Mouse (Mus musculus) common myeloid progenitor, adult 5-6 weeks (primary cell): Measurements from ENCODE around the gene Igtp. TPM values are rescaled to one million over a fixed set of nuclear protein-coding genes. Genes with fewer than 3 reads are reported as not detected.
"Not testable (repeated sequence)": the region's sequence is repeated elsewhere in the genome, so short reads cannot be mapped to it uniquely, and the experiment has no call there.

Source experiments
- ATAC-seq: replicated peaks from 2 replicates; pipeline ENCODE4 v1.8.0; 2016; ENCODE audit warnings: low read depth, mild to moderate bottlenecking, moderate TSS enrichment, inconsistent platforms; ENCODE audit not compliant: poor library complexity, severe bottlenecking
- total RNA-seq: library from RNA; stranded (forward); fragments of 200-1000, 187-1606 nt; gene quantifications from 2 replicates; pipeline ENCODE4 v1.2.3, GENCODE M21; 2017

Igtp gene
- 15.2 and 15.4 TPM in 2 replicates for total RNA-seq

DNA sequence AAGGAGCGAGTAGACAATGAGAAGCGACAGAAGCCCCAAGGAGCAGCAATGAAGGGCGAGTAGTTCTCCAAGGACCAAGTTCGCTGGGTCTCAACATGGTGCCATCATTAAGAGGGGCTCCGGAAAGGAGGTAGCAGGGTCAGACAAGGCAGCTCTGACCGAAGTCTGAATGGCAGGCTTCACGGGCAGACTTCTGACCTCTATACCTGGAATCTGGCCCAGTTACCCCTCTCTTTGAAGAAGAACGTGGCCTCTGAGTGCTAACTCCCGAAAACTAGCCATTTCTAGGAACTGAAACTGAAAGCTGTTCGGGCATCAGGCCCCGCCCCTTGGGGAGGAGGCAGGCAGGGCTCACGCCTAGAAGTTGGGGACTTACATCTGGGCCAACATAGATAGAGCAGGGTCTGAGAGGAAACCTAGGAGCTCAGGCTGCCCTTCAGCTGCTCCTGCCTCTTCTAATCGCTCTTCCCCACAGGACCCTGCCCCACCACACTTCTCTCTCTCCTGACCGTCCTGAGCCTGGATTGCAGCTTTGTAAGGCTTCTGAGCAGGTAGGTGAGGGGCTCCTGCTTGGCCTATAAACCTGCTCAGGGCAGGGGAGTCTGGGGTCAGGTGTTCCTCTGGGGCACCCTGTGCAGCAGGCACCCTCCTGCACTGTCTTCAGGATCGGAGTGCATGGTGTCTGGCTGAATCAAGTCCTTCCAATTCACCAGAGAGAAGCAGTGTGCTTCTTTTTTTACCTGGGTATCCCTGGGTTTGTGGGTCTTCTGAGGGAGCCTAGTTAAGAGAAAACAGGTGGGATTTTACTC is at the start of gene Igtp, which contains the start of gene Irgm2:
Gene Igtp, plus strand, starts transcription at position 328 of the 809 bp plus-strand sequence.
Gene Irgm2, plus strand, starts transcription at position 390 of the 809 bp plus-strand sequence.
- peak; percentile 98 for ATAC-seq

DNA sequence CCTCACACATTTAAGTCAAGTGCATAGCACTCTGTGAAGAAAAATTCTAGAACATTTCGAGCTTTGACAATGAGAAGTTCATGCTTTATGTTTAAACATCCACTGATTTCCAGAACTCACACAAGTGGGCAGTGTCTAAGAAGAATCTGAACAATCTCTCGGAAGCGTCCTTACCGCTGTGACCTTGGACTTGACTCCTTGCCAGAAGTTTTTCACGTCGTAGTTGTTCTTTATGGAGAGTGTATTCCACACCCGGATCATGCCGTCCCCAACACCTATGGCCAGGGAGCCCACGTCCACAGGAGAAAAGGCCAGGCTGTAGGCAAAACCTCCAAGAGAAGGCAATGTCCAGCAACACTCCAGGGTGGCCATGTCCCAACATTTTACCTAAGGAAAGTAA is 43.9 kb upstream of the Igtp start:
- no peak for ATAC-seq

DNA sequence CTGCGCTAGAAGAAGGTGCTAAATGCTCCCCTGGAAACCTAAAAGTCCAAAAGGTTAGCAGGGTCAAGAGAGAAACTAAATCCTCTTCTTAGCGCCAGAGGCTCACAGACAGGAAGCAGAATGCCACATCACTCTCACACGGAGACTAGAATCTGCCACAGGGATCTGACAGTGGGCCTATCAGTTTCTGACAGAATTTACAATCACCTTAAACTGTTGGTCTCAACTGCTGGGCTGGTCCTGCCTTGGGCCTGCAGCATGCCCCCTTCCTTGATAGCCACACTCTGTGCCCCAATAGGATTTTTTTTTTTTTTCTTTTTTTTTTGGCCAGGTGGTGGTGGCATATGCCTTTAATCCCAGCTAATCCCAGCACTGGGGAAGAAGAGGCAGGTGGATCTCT is 42.5 kb upstream of the Igtp start:
- no peak for ATAC-seq

DNA sequence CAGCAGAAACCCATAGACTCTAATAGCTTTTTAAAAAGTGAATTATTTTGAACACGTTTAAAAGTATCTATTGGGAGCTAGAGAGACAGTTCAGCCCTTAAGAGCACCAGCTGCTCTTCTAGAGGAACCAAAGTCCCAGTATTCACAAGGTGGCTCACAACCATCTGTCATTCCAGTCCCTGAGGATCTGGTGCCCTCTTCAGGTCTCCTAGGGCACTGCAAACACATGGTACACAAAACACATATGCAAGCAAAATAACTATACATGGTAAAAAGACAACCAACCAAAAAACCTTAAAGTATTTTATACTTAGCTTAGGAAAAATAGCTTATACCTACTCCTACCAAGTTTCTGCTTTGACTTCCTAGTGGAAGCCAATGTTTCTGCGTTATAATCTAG is 34.3 kb upstream of the Igtp start:
- no peak for ATAC-seq

DNA sequence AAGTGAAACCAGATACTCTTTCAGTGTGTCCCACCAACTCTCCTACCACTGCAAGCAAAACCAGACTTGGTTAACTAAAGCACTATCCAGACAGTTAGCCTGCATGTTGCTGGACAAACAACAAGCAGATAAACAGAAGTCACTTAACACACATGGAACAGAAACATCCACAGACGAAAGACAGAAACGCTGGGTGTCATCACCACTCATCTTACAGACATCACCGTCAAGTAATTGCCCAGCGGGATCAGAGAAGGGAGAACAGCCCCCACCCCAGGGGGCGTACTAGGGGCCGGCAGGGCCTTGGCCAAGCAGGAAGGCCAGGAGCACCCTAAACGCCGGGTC is 31.6 kb upstream of the Igtp start:
- no peak for ATAC-seq

DNA sequence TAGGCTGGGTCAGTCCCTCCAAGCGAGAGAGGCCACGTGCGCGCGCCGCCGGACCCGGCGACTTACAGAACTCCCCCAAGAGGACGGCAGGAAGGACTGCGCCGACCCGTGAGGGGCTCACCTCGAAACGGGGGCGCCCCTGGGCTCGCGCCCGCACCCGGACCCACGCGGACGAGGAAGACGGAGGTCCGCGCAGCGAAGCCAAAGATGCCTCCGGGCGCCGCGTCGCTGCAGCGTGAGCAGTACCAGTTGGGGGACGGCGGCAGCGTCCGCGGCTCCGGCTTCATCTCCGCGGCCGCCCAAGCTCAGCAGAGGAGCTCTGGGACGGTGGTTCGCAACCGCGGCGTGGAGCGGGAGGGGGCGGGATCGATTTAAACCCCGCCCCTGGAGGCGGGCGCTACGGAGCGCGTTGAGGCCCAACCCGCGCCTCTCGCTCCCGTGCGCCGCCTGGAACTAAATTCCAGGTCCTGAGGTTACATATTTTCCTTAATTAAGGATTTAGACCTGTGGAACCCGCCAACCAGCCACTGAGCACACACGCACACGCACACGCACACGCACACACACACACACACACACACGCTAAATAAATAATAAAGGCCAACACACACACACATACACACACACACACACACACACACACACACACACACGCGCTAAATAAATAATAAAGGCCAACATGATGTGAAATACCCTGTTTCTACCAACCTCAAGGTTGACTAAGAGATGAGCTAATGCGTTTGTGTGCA is 31.0 kb upstream of the Igtp start, which contains the start of gene Gemin5:
Gene Gemin5, minus strand, starts transcription at position 373 of the 749 bp plus-strand sequence.
- peak; percentile 80 for ATAC-seq

DNA sequence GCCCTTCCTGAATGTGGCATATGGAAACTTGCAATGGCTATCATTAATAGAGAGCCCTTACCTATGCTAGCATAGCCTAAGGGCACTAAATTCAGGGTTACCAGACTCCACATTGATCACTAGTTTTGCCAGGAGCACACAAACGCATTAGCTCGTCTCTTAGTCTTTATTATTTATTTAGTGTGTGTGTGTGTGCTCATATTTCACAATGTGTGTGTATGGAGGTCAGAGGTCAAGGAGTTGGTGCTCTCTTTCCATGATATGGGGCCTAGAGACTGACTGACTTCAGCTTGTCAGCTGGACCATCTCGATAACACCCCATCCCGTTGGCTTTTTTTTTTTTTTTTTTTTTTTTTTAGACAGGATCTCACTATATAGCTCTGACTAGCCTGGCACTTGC is 29.7 kb upstream of the Igtp start:
- no peak for ATAC-seq

DNA sequence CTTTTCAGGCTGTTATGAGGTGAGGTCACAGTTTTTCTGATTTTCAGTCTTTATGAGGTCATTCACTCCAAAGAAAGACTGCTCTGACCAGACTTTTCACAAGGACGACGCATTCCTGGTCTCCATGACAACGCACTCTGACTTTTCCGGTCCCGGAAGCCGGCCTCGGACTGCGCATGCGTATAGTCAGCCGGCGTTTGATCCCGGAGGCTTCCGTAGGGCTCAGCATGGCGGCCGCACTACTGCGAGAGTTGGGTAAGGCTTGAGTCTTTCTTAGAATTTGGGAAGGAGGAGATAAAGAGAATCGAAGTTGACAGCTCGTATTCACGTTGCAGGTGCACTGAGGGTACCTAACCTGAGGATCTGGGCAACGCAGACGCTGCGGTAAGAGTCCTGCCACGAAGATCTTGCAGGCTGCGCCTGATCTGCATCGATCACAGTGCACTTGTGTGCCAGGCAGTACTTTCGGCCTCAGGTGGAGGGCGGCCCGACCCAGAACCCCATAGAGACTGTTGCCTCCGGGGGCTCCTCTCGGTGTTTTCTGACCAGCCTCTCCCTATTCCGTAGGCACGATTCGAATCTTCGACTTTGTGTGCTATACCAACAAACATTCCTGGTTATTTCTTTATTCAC is 27.8 kb upstream of the Igtp start, which contains the start of gene Mrpl22:
Gene Mrpl22, plus strand, starts transcription at position 203 of the 633 bp plus-strand sequence.
- peak; percentile 87 for ATAC-seq

DNA sequence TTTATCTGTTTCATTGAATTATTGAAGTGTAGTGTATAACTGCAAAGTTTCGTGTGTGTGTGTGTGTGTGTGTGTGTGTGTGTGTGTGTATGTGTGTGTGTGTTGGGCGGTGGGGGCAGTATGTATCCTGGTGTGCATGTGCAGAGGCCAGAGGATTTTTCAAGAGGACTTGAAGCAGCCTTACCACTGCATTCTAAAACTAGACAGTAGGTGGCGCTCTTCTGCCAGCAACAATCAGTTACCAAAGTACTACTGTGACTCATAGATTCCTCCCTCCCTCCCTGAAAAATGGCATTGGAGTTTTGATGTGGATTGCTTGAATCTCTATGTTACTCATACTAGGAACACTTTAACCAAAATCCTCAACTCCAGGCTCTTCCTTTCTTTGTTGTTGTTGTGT is 19.8 kb upstream of the Igtp start:
- ATAC-seq = peak; percentile 79

DNA sequence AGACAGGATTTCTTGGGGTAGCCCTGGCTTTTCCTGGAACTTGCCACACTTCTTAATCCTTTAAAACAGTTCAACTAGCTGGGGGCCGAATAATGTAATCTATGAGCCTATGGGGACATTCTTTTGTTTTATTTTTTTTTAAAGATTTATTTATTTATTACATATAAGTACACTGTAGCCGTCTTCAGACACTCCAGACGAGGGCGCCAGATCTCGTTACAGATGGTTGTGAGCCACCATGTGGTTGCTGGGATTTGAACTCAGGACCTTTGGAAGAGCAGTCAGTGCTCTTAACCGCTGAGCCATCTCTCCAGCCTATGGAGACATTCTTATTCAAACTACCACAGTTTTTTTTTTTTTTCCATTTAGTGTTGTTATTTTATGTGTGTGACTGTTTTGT is 19.4 kb upstream of the Igtp start:
- ATAC-seq = not testable (repeated sequence)

DNA sequence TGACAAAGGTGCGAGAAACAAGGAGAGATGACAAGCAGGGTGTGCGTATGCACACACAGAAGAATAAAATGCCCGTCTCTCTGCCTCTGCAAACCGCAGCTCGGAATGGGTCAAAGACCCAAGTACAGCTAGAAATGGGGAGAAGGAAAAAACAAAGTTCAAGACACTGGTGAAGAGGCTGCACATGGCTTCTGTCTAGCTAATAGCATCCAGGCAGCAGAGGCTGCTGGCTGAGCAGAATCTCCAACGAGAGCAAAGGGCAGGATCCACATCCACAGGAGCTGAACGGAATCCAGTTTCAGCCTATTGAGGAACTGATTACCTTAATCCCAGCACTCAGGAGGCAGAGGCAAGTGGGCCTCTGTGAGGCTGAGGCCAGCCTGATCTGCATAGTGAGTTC is 18.6 kb upstream of the Igtp start:
- ATAC-seq = no peak

DNA sequence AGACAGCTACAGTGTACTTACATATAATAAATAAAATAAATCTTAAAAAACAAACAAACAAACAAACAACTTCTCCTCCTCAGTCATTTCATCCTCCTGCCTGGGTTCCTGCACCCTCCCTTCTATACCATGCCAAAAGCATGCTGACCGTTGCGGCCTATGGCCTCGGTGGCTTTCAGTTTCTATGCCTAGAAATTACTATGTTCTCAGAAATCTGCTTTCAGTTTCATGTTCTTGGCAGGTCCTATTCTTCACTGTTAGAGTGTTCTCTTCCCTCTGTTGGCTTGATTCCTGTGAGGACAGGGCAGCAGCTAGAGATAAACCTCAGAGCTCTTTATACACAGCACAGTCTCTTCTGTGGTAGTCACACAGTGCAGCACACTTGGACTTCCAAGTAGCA is 15.8 kb upstream of the Igtp start:
- peak; percentile 73 for ATAC-seq

DNA sequence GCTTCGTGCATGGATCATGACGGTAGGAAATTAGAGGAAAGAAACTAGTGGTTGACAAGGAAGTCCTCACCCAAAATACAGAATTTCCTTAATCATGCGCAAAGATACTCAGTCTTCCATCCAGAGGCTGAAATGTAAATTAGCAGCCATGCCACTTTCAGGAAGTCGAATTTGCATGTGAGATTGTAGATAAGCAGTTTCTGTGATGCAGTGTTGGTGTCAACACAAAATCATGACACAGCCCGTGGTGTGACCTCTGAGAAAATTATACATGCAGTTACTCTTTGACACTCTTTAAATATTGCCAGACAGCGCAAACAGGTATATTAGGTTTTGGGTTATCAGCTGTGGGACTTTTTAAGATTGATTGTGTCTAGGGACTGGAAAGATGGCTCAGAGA is 9.7 kb upstream of the Igtp start:
- no peak for ATAC-seq

DNA sequence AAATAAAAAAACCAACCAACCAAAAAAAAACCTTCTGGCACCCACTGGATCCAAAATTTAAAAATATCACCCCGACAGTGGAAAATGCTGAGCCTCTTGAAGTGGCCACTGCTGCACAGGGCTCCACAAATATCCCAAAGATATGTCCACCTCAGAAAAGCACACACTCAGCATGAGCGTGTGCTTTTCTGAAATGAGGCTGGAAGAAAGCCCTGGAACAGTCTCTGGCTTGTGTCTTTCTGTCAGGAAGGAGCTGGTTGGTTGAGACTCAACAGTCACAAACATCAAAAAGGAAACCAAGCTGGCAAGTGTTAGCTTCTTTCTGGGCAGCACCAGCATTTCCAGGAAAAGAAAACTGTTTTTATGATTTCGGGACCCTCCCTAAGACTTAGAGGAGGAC is 6.0 kb upstream of the Igtp start:
- 0 out of 2 replicates have a peak, but pooled peaks have one; percentile 15 for ATAC-seq

DNA sequence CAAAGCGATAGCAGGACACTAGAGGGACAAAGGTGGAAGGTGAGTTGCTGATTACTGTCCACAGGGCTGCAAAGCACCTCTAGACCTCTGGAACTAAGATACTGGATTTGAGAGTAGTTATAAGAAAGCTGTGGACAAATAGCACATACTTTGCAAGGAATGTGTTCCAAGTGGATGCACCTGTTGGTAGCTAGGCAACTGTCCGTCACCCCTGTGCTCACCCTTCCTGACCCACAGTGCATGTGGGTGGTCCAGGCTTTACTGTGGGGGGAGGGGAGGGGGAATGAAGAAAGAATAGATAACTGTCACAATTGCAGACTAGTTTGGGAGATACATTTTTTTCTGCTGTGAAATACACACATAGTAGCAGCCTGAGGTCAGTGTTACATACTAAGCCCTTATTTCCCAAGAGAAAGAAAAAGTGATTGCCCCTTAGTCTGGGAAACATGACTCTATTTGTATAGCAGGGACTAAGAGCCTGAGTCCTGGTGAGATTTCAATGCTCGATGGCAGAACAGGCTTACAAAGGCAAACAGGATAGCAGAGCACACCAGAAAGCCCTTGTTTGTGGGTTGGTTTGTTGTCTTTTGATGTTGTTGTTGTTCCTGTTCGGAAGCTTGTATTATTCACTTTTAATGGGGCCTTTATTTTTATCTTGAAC is 5.4 kb upstream of the Igtp start:
- no peak for ATAC-seq

DNA sequence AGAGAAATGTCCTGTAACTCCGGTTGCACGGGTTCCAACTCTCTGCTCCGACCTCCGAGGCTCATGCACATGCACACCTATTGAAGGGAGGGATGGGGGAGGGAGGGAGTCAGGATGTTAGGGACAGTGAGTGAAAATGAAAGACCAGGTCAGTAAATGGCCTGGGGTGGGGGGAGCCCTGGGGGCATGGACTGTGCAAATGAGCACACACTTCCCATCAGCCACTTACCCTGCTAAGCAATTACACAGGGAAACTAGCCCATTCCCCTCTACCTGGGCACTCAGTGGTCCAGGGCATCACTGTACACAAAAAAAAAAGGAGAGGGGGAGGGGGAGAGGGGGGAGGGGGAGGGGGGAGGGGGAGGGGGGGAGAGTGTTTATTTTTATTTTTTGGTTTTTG is 693 bp upstream of the Igtp start:
- ATAC-seq = no peak

DNA sequence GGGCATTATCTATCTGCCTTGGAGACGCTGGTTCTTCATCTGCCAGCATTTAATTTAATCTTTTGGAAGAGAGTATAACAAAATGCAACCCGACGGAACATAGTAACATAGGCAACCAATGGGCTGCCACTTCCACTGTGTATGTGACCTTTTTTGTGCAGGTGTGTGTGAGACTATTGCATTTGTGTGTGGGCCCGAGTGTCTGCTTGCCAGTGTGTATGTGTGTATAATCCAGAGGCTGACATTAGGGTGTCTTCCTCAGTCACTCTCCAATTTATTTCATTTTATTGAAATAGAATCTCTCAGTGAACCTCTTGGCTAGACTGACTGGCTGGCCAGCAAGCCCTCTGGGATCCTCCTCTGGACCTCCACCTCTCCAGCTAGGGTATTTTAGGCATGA is 870 bp downstream of the Igtp start:
- ATAC-seq = no peak

DNA sequence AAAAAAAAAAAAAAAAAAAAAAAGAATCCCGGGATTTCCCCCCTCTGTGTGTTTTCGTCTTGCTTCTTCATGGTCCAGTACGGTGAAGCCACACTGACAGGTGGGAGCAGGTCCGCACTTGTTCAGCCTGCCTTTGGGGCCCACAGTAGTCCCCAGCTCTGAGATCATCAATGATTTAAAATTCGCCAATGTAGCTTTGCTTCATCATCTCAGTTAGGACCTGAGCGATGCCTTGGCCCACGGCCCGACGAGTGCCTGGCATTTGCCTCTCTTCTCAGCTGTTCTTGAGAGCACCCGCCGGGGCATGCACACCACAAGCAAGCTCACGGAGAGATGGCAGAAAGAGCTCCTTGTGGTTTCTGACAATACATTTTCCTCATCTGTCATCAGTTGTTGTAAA is 1.7 kb downstream of the Igtp start:
- ATAC-seq = no peak

DNA sequence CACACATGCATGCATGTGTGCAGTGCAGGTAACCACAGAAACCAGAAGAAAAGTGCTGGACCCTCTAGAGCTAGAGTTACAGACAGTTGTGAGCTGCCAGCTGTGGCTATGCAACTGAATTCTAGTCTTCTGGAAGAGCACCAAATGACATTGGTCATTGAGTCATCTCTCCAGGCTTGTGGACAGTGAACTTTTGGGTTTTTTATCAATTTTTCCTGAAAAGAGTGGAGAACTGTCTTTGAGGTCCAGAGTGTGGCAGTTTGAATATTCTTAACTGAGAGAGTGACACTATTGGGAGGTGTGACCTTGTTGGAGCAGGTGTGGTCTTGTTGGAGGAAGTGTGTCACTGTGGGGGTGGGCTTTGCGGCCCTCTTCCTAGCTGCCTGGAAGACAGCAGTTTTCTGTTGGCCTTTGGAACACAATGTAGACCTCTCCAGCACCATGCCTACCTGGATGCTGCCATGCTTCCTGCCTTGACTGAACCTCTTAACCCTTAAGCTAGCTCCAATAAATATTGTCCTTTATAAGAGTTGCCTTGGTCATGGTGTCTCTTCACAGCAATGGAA is 11.0 kb downstream of the Igtp start:
- ATAC-seq = no peak

DNA sequence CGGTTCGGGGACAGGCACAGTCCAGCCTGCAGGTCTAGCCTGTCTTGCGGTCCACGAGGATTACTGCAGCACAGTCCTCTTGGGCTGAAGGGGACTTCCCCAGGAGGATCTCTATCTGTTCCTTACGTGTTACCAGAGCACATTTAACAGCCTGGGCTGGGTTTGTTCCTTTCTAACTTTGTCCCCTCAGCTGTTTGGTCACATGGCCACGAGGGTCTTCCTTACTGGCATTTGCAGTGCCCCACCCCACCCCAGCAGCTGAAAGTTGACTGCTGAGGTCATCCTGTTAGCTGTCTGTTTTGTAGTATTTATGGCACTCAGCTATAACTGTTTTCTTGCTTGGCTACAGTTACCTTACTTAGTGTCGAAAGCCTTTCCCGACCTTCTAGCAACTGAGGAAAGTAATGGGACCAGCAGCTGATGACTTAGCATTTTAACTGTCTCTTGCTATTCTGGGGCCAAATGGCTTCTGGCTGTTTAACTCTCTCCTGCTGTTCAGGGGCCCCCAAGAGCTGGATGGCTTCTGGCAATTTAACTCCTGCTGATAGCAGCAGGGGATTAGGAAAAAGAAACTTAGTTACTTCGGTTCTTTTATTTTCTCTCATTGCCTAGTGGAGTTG is 11.8 kb downstream of the Igtp start:
- peak; percentile 26 for ATAC-seq
